Mouse (Mus musculus): ENCODE data around the gene Unc93b1. TPM values are rescaled to one million over a fixed set of nuclear protein-coding genes. Genes with fewer than 3 reads are reported as not detected.
A peak's percentile ranks its signal among the peaks of the same experiment; 100 is the strongest.

Gene Unc93b1
- total RNA-seq, 4 experiments from 2014 or later: 12.1 to 49.4 (median 31.1) TPM

GRCm38 (mm10) chr19:3983527-3984200 is 48.7 kb downstream of the Unc93b1 start:
- no peak for DNase-seq (ENCODE audit: low spot score in 2 of 2)

- DNase-seq (ENCODE audit: low spot score in 2 of 2): no peak
Measured at GRCm38 (mm10) chr19:3985261-3985681, 50.3 kb downstream of the Unc93b1 start.

- peak in 1 of 2 experiments; percentile 47 for DNase-seq (ENCODE audit: low spot score in 2 of 2)
Measured at GRCm38 (mm10) chr19:3986334-3986733, 51.3 kb downstream of the Unc93b1 start, which contains the start of gene Acy3. Gene Acy3, plus strand, starts transcription at chr19:3986570.

- no peak for DNase-seq (ENCODE audit: low spot score in 2 of 2)
Measured at GRCm38 (mm10) chr19:3988066-3988465, 53.1 kb downstream of the Unc93b1 start.

- no peak for DNase-seq (ENCODE audit: low spot score in 2 of 2)
Measured at GRCm38 (mm10) chr19:3988750-3989149, 53.8 kb downstream of the Unc93b1 start.

- no peak for DNase-seq (ENCODE audit: low spot score in 2 of 2)
Measured at GRCm38 (mm10) chr19:3990804-3991203, 55.8 kb downstream of the Unc93b1 start.

GRCm38 (mm10) chr19:3991562-3991961 is 56.6 kb downstream of the Unc93b1 start:
- DNase-seq (ENCODE audit: low spot score in 2 of 2): no peak

GRCm38 (mm10) chr19:3991966-3992365 is 57.0 kb downstream of the Unc93b1 start:
- no peak for DNase-seq (ENCODE audit: low spot score in 2 of 2)

- DNase-seq (ENCODE audit: low spot score in 2 of 2): no peak
Measured at GRCm38 (mm10) chr19:3992416-3992815, 57.4 kb downstream of the Unc93b1 start, which contains the start of gene Tbx10. Gene Tbx10, plus strand, starts transcription at chr19:3992752.

GRCm38 (mm10) chr19:3994932-3995331 is 59.9 kb downstream of the Unc93b1 start:
- no peak for DNase-seq (ENCODE audit: low spot score in 2 of 2)

- no peak for DNase-seq (ENCODE audit: low spot score in 2 of 2)
Measured at GRCm38 (mm10) chr19:3995505-3995904, 60.5 kb downstream of the Unc93b1 start.

- no peak for DNase-seq (ENCODE audit: low spot score in 2 of 2)
Measured at GRCm38 (mm10) chr19:3996106-3996505, 61.1 kb downstream of the Unc93b1 start.

- DNase-seq (ENCODE audit: low spot score in 2 of 2): no peak
Measured at GRCm38 (mm10) chr19:3996747-3997146, 61.8 kb downstream of the Unc93b1 start.

GRCm38 (mm10) chr19:3997231-3997630 is 62.2 kb downstream of the Unc93b1 start:
- DNase-seq (ENCODE audit: low spot score in 2 of 2): no peak

GRCm38 (mm10) chr19:3998335-3998734 is 63.3 kb downstream of the Unc93b1 start:
- DNase-seq (ENCODE audit: low spot score in 2 of 2): no peak

Other genes with a start within 250 kb of the Unc93b1 start
- 10 to 100 TPM in 2 of 4 experiments, 1 to 10 TPM in 2; 8.6 to 14.0 (median 10.9) TPM for gene Lrp5, start 248.6 kb upstream of the Unc93b1 start, total RNA-seq (2022)
- gene 1810055G02Rik, start 226.9 kb upstream of the Unc93b1 start, total RNA-seq (2022): 10 to 100 TPM; 19.0 to 29.6 (median 24.1) TPM
- gene Kmt5b, start 167.8 kb upstream of the Unc93b1 start, total RNA-seq (2022): 10 to 100 TPM; 51.5 to 62.6 (median 60.4) TPM
- 100 to 1,000 TPM in 2 of 4 experiments, 10 to 100 TPM in 2; 77.7 to 128 (median 104) TPM for gene Chka, start 83.4 kb upstream of the Unc93b1 start, total RNA-seq (2022)
- 10 to 100 TPM; 19.4 to 39.9 (median 30.6) TPM for gene Tcirg1, start 28.1 kb upstream of the Unc93b1 start, total RNA-seq (2022)
- gene Ndufs8, start 22.4 kb upstream of the Unc93b1 start, total RNA-seq (2022): 100 to 1,000 TPM; 114 to 145 (median 126) TPM
- gene Aldh3b1, start 5.4 kb upstream of the Unc93b1 start, total RNA-seq (2022): 1 to 10 TPM; 3.5 to 7.6 (median 5.5) TPM
- not detected for gene Aldh3b3, start 23.5 kb downstream of the Unc93b1 start, total RNA-seq (2022)
- gene Aldh3b2, start 37.1 kb downstream of the Unc93b1 start, total RNA-seq (2022): 1 to 10 TPM in 2 of 4 experiments, under 1 TPM in 2; 0.47 to 1.3 (median 0.90) TPM
- gene Acy3, start 51.4 kb downstream of the Unc93b1 start, total RNA-seq (2022): 1 to 10 TPM; 1.5 to 2.7 (median 1.7) TPM
- gene Tbx10, start 57.6 kb downstream of the Unc93b1 start, total RNA-seq (2022): not detected
- gene Nudt8, start 65.4 kb downstream of the Unc93b1 start, total RNA-seq (2022): 1 to 10 TPM; 7.7 to 9.4 (median 8.7) TPM
- gene Gm49405, start 65.4 kb downstream of the Unc93b1 start, total RNA-seq (2022): 1 to 10 TPM in 3 of 4 experiments, under 1 TPM in 1; 0.86 to 2.4 (median 1.7) TPM
- 1 to 10 TPM; 1.6 to 3.5 (median 3.0) TPM for gene Doc2g, start 68.1 kb downstream of the Unc93b1 start, total RNA-seq (2022)
- 100 to 1,000 TPM; 246 to 277 (median 263) TPM for gene Ndufv1, start 77.6 kb downstream of the Unc93b1 start, total RNA-seq (2022)
- gene Gstp1, start 102.8 kb downstream of the Unc93b1 start, total RNA-seq (2022): 100 to 1,000 TPM; 395 to 468 (median 434) TPM
- gene Gstp2, start 110.8 kb downstream of the Unc93b1 start, total RNA-seq (2022): 10 to 100 TPM; 44.8 to 75.0 (median 48.9) TPM
- not detected for gene Gstp3, start 124.4 kb downstream of the Unc93b1 start, total RNA-seq (2022)
- not detected for gene Cabp2, start 146.4 kb downstream of the Unc93b1 start, total RNA-seq (2022)
- gene Cdk2ap2, start 162.0 kb downstream of the Unc93b1 start, total RNA-seq (2022): 10 to 100 TPM; 27.6 to 38.9 (median 31.5) TPM
- 100 to 1,000 TPM; 180 to 200 (median 193) TPM for gene Pitpnm1, start 164.8 kb downstream of the Unc93b1 start, total RNA-seq (2022)
- gene Aip, start 190.7 kb downstream of the Unc93b1 start, total RNA-seq (2022): 100 to 1,000 TPM; 117 to 127 (median 123) TPM
- gene Gpr152, start 204.6 kb downstream of the Unc93b1 start, total RNA-seq (2022): under 1 TPM in 1 of 4 experiments, not detected in 3; 0.07 TPM
- gene Cabp4, start 208.8 kb downstream of the Unc93b1 start, total RNA-seq (2022): under 1 TPM in 1 of 4 experiments, not detected in 3; 0.68 TPM
- gene Coro1b, start 213.4 kb downstream of the Unc93b1 start, total RNA-seq (2022): 10 to 100 TPM; 83.8 to 99.0 (median 98.2) TPM
- 1 to 10 TPM; 1.3 to 4.4 (median 1.6) TPM for gene Ptprcap, start 218.4 kb downstream of the Unc93b1 start, total RNA-seq (2022)
- 10 to 100 TPM; 30.1 to 44.3 (median 41.1) TPM for gene Rps6kb2, start 228.2 kb downstream of the Unc93b1 start, total RNA-seq (2022)
- gene Carns1, start 240.3 kb downstream of the Unc93b1 start, total RNA-seq (2022): 10 to 100 TPM in 1 of 4 experiments, 1 to 10 TPM in 3; 6.3 to 10.1 (median 8.9) TPM

Data from layer of hippocampus, adult 8-10 months (tissue).